Mouse (Mus musculus): ENCODE results near the gene Dstn.
A peak's percentile ranks its signal among the peaks of the same experiment; 100 is the strongest.

The Dstn gene

GRCm38 (mm10) chr2:143915600-143916135, 548 bp downstream of the Dstn start:
- DNase-seq (ENCODE audit: low read depth, low spot score): peak; percentile 70

- DNase-seq (ENCODE audit: low read depth, low spot score): peak; percentile 48
Observed at GRCm38 (mm10) chr2:143916229-143916628, 1.1 kb downstream of the Dstn start.

GRCm38 (mm10) chr2:143917622-143918021, 2.5 kb downstream of the Dstn start:
- no peak for DNase-seq (ENCODE audit: low read depth, low spot score)

GRCm38 (mm10) chr2:143918831-143919502, 3.8 kb downstream of the Dstn start:
- no peak for DNase-seq (ENCODE audit: low read depth, low spot score)

- DNase-seq (ENCODE audit: low read depth, low spot score): no peak
Observed at GRCm38 (mm10) chr2:143924085-143924484, 9.0 kb downstream of the Dstn start.

GRCm38 (mm10) chr2:143925826-143926225, 10.7 kb downstream of the Dstn start:
- DNase-seq (ENCODE audit: low read depth, low spot score): no peak

- no peak for DNase-seq (ENCODE audit: low read depth, low spot score)
Observed at GRCm38 (mm10) chr2:143929607-143930311, 14.6 kb downstream of the Dstn start.

- no peak for DNase-seq (ENCODE audit: low read depth, low spot score)
Observed at GRCm38 (mm10) chr2:143932340-143932873, 17.3 kb downstream of the Dstn start.

GRCm38 (mm10) chr2:143933516-143933915, 18.4 kb downstream of the Dstn start:
- DNase-seq (ENCODE audit: low read depth, low spot score): no peak

GRCm38 (mm10) chr2:143934439-143934838, 19.3 kb downstream of the Dstn start:
- DNase-seq (ENCODE audit: low read depth, low spot score): no peak

- no peak for DNase-seq (ENCODE audit: low read depth, low spot score)
Observed at GRCm38 (mm10) chr2:143937861-143938260, 22.7 kb downstream of the Dstn start.

GRCm38 (mm10) chr2:143940406-143940805, 25.3 kb downstream of the Dstn start:
- DNase-seq (ENCODE audit: low read depth, low spot score): no peak

- DNase-seq (ENCODE audit: low read depth, low spot score): peak; percentile 33
Observed at GRCm38 (mm10) chr2:143944796-143945195, 29.7 kb downstream of the Dstn start.

GRCm38 (mm10) chr2:143945466-143946075, 30.5 kb downstream of the Dstn start:
- peak; percentile 59 for DNase-seq (ENCODE audit: low read depth, low spot score)

- no peak for DNase-seq (ENCODE audit: low read depth, low spot score)
Observed at GRCm38 (mm10) chr2:143946399-143946798, 31.3 kb downstream of the Dstn start.

GRCm38 (mm10) chr2:143947981-143948380, 32.9 kb downstream of the Dstn start:
- no peak for DNase-seq (ENCODE audit: low read depth, low spot score)

GRCm38 (mm10) chr2:143948416-143948815, 33.3 kb downstream of the Dstn start:
- DNase-seq (ENCODE audit: low read depth, low spot score): no peak

- no peak for DNase-seq (ENCODE audit: low read depth, low spot score)
Observed at GRCm38 (mm10) chr2:143949217-143949616, 34.1 kb downstream of the Dstn start.

- DNase-seq (ENCODE audit: low read depth, low spot score): no peak
Observed at GRCm38 (mm10) chr2:143950290-143951027, 35.3 kb downstream of the Dstn start.

GRCm38 (mm10) chr2:143951028-143951420, 35.9 kb downstream of the Dstn start:
- DNase-seq (ENCODE audit: low read depth, low spot score): no peak

GRCm38 (mm10) chr2:143951546-143952315, 36.6 kb downstream of the Dstn start:
- DNase-seq (ENCODE audit: low read depth, low spot score): peak; percentile 73

All from 3T3-L1 (cell line).